Mouse (Mus musculus): ENCODE data around the gene Fyttd1. TPM values are rescaled to one million over a fixed set of nuclear protein-coding genes. Genes with fewer than 3 reads are reported as not detected.

Gene Fyttd1
- polyA plus RNA-seq (2012): 155 and 193 TPM in 2 replicates

DNA sequence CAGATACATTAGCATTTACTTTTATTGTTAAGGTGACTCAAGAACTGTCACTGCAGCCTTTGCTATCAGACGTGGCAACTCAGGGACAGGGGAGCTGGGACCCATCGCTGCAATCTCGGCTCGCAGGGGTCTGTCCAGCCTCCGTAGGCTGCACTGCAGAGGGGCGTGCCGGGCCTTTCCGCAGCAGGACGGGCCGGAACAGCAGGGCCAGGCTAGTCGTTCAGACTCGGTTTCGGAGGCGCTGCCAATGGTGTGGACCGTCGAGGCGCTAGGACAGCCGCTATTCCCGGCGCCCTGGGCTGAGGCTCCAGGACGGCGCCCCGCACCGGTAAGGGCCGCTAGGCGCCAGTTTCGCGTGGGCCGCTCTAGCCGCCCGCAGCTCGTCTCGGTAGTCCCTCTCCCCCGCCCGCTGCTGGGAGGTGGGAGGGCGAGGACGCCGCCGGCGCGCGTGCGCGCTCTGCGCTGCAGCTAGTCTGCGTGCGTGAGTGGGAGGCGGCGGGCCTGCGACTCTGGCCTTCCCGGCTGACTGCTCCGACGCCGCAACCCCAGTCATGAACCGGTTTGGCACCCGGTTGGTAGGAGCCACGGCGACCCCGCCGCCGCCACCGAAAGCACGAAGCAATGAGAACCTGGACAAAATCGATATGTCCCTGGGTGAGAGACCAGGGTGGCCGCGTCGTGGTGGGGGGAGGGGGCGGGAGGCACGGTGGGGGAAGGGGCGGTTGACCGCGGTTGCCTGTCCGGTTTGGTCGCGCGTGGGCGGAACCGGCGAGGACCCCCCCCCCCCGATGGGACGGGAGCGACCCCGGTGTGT lies at the start of gene Fyttd1, which contains the start of gene Rubcn:
Gene Fyttd1 (plus strand): TSS at position 158 of the 814 bp plus-strand sequence.
Gene Rubcn (minus strand): TSS at position 424 of the 814 bp plus-strand sequence.

DNA sequence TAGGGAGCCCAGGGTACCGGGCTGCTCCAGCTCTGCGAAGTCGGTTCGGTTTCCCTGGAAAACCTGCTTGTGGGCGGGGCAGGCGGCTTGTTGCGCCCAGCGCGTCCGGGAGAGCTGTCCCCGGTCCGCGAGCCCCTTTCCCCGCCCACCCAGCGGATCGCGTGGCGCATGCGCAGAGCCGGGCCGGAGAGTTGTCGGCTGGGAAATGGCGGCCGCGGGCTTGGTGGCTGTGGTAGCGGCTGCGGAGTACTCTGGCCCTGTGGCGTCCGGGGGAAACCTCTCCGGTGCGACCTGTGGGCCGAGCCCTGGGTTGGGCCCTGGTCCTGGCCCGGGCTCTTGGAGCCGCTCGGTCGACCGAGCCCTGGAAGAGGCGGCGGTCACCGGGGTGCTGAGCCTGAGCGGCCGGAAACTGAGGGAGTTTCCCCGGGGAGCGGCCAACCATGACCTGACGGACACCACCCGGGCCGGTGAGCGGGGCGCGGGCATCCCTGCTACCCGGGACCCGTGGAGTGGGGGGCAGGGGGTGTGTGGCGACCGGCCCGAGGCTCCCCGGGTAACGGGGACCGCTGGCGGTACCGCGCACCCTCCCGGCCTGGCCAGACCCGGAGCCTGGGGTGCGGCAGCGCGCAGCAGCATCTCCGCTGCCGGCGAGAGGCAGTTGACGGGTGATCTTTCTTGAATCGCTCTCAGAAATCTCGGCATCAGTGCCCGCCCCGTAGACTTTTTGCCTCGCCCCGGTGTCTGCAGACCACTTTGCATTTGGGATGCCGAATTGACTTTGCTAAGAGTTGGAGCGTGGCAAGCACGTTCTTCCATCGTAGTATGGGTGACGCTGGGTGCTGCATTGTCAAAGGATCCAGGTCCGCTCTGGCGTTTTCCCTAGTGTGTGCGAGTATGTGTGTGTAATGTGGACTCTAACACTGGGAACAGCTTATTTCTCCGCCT lies 36.9 kb downstream of the Fyttd1 start, which contains the start of gene Lrch3:
Gene Lrch3 (plus strand): TSS at position 164 of the 945 bp plus-strand sequence.

Other genes starting within 250 kb of the Fyttd1 start
- gene Tnk2, start 233.6 kb upstream of the Fyttd1 start, polyA plus RNA-seq (2012): 136 and 163 TPM in 2 replicates
- gene Muc4, start 141.6 kb upstream of the Fyttd1 start, polyA plus RNA-seq (2012): not detected in 2 replicates
- gene Muc20, start 80.1 kb upstream of the Fyttd1 start, polyA plus RNA-seq (2012): not detected in 2 replicates
- not detected in 2 replicates for gene Smbd1, start 67.0 kb upstream of the Fyttd1 start, polyA plus RNA-seq (2012)
- gene Rubcn, start 266 bp downstream of the Fyttd1 start, polyA plus RNA-seq (2012): 7.7 TPM in 2 replicates
- gene Lrch3, start 36.6 kb downstream of the Fyttd1 start, polyA plus RNA-seq (2012): 4.3 and 5.1 TPM in 2 replicates
- gene Iqcg, start 178.7 kb downstream of the Fyttd1 start, polyA plus RNA-seq (2012): 0.66 and 2.2 TPM in 2 replicates
- 177 and 180 TPM in 2 replicates for gene Rpl35a, start 179.0 kb downstream of the Fyttd1 start, polyA plus RNA-seq (2012)
- gene Lmln, start 185.0 kb downstream of the Fyttd1 start, polyA plus RNA-seq (2012): 0.30 and 0.45 TPM in 2 replicates